In genomic region chr14:55524785-55525184, GRCm38 (mm10) we compare ENCODE assay signal across 30 mouse cellular contexts. TPM values are rescaled to one million over a fixed set of nuclear protein-coding genes. Genes with fewer than 3 reads are reported as not detected.
"Had no signal": no experiment of that assay in that cellular context is flagged by ENCODE, and none has a peak within 500 bp of the region (broad histone marks: within the 10 kb centered on the region; RNA-seq: fewer than 3 reads in every experiment).

Gene Nrl, minus strand, starts transcription at chr14:55524981.

- H3K9me3 ChIP-seq: heart, embryonic 13.5 days; heart, embryonic 15.5 days; hindbrain, embryonic 12.5 days; intestine, embryonic 15.5 days; kidney, embryonic 15.5 days; limb, embryonic 10.5 days; limb, embryonic 12.5 days; liver, embryonic 13.5 days had no signal

- H3K27ac ChIP-seq: gastrocnemius, adult 2 months; heart, embryonic 13.5 days; heart, embryonic 15.5 days; hindbrain, embryonic 12.5 days; hindbrain, embryonic 14.5 days; intestine, embryonic 15.5 days; kidney, embryonic 15.5 days; layer of hippocampus, adult 2 months; left cerebral cortex, adult 2 months; limb, embryonic 10.5 days; limb, embryonic 12.5 days; liver, embryonic 13.5 days had no signal

- H3K4me2 ChIP-seq: heart, embryonic 13.5 days; heart, embryonic 15.5 days; hindbrain, embryonic 12.5 days; hindbrain, embryonic 14.5 days; intestine, embryonic 15.5 days; kidney, embryonic 15.5 days; limb, embryonic 12.5 days; liver, embryonic 11.5 days; liver, embryonic 13.5 days had no signal

- DNase-seq: gastrocnemius, adult 2 months; gastrocnemius, postnatal 10 days; gastrocnemius, postnatal 25 days; heart, postnatal 14 days; heart, postnatal 4 days; kidney, adult 2 months; kidney, adult 9 months; kidney, postnatal 10 days; kidney, postnatal 25 days; kidney, postnatal 4 days; liver; liver, embryonic 13.5 days had no signal

- H3K4me3 ChIP-seq: gastrocnemius, adult 2 months; heart, embryonic 13.5 days; heart, embryonic 15.5 days; hindbrain, embryonic 12.5 days; intestine, embryonic 15.5 days; kidney, embryonic 15.5 days; layer of hippocampus, adult 2 months; left cerebral cortex, adult 2 months; limb, embryonic 10.5 days; limb, embryonic 12.5 days; liver, embryonic 13.5 days had no signal

- ATAC-seq: forebrain, embryonic 16.5 days; hindbrain, embryonic 16.5 days; inflammation-experienced regulatory T-cells, adult 6 months; intestine, embryonic 15.5 days; intestine, postnatal 0 days had no signal

- H3K36me3 ChIP-seq: heart, embryonic 13.5 days; heart, embryonic 15.5 days; hindbrain, embryonic 12.5 days; intestine, embryonic 15.5 days; kidney, embryonic 15.5 days; limb, embryonic 10.5 days; limb, embryonic 12.5 days; liver, embryonic 13.5 days had no signal

- H3K9ac ChIP-seq: heart, embryonic 13.5 days; heart, embryonic 15.5 days; hindbrain, embryonic 12.5 days; hindbrain, embryonic 14.5 days; intestine, embryonic 15.5 days; kidney, embryonic 15.5 days; limb, embryonic 12.5 days; liver, embryonic 13.5 days had no signal

RNA-seq across cellular contexts. Expression of gene Nrl, which starts in this region (rescaled TPM):
- total RNA-seq: gastrocnemius, adult 2 months; gastrocnemius, postnatal 10 days; gastrocnemius, postnatal 25 days; gastrocnemius, postnatal 4 days; granulocyte monocyte progenitor cell, adult 5-6 weeks; heart, postnatal 14 days; heart, postnatal 4 days had no signal
- polyA plus RNA-seq: forebrain, embryonic 16.5 days; heart, embryonic 13.5 days; heart, embryonic 15.5 days; heart, postnatal 0 days; hindbrain, embryonic 12.5 days; intestine, embryonic 15.5 days; intestine, postnatal 0 days; kidney, adult 2 months; kidney, embryonic 15.5 days; limb, embryonic 10.5 days; limb, embryonic 12.5 days; liver, embryonic 11.5 days; liver, embryonic 13.5 days had no signal
